Mouse (Mus musculus): ENCODE data around the gene Ltbp4.

- TF ChIP-seq CTCF (conservative IDR thresholded peaks at IDR 0.05; ENCODE audit: low read length): peak; percentile 37
- no peak for TF ChIP-seq NANOG (IDR thresholded peaks at IDR 0.05; ENCODE audit: borderline replicate concordance, low read length)
Measured at GRCm38 (mm10) chr7:27329326-27329947, 8.1 kb downstream of the Ltbp4 start.

All from E14TG2a.4 (cell line).